Mouse (Mus musculus) MN1 (cell line): ENCODE measurements around the gene Mab21l1.
A peak's percentile ranks its signal among the peaks of the same experiment; 100 is the strongest.

Source experiments
- DNase-seq: peaks from one replicate; pipeline ENCODE4 v3.0.0-alpha.2; 2016; ENCODE audit warnings: low spot score

The Mab21l1 gene

GRCm38 (mm10) chr3:55778764-55779730 lies 3.3 kb upstream of the Mab21l1 start:
- no peak for DNase-seq

GRCm38 (mm10) chr3:55780120-55781070 lies 1.9 kb upstream of the Mab21l1 start:
- DNase-seq = no peak

- no peak for DNase-seq
Measured at GRCm38 (mm10) chr3:55781429-55782055, 768 bp upstream of the Mab21l1 start.

- DNase-seq = no peak
Measured at GRCm38 (mm10) chr3:55782771-55783170, 461 bp downstream of the Mab21l1 start.

- DNase-seq = no peak
Measured at GRCm38 (mm10) chr3:55783171-55784081, 1.1 kb downstream of the Mab21l1 start.

- DNase-seq = no peak
Measured at GRCm38 (mm10) chr3:55784101-55784500, 1.8 kb downstream of the Mab21l1 start.

GRCm38 (mm10) chr3:55785266-55785980 lies 3.1 kb downstream of the Mab21l1 start:
- no peak for DNase-seq

GRCm38 (mm10) chr3:55785981-55786725 lies 3.8 kb downstream of the Mab21l1 start:
- no peak for DNase-seq

GRCm38 (mm10) chr3:55786835-55787486 lies 4.7 kb downstream of the Mab21l1 start:
- no peak for DNase-seq

- no peak for DNase-seq
Measured at GRCm38 (mm10) chr3:55787487-55788213, 5.3 kb downstream of the Mab21l1 start.

GRCm38 (mm10) chr3:55788214-55788586 lies 5.9 kb downstream of the Mab21l1 start:
- DNase-seq = no peak

- DNase-seq = no peak
Measured at GRCm38 (mm10) chr3:55788621-55789201, 6.4 kb downstream of the Mab21l1 start.

- DNase-seq = no peak
Measured at GRCm38 (mm10) chr3:55789856-55790255, 7.5 kb downstream of the Mab21l1 start.

GRCm38 (mm10) chr3:55790609-55791008 lies 8.3 kb downstream of the Mab21l1 start:
- no peak for DNase-seq

- DNase-seq = no peak
Measured at GRCm38 (mm10) chr3:55792251-55792650, 9.9 kb downstream of the Mab21l1 start.

GRCm38 (mm10) chr3:55793842-55794575 lies 11.7 kb downstream of the Mab21l1 start:
- DNase-seq = peak; percentile 76

GRCm38 (mm10) chr3:55794768-55795167 lies 12.5 kb downstream of the Mab21l1 start:
- DNase-seq = peak; percentile 21
